Mouse (Mus musculus) thymus, postnatal 10 days (tissue): Measurements from ENCODE around the gene Armc7.
A peak's percentile ranks its signal among the peaks of the same experiment; 100 is the strongest.
"Not testable (repeated sequence)": the region's sequence is repeated elsewhere in the genome, so short reads cannot be mapped to it uniquely, and the experiment has no call there.

Experiments
- DNase-seq, 2 experiments: peaks; one replicate each; pipeline ENCODE4 v3.0.0; 2021; ENCODE audit warnings: low spot score in 2 of 2

Gene Armc7

DNA sequence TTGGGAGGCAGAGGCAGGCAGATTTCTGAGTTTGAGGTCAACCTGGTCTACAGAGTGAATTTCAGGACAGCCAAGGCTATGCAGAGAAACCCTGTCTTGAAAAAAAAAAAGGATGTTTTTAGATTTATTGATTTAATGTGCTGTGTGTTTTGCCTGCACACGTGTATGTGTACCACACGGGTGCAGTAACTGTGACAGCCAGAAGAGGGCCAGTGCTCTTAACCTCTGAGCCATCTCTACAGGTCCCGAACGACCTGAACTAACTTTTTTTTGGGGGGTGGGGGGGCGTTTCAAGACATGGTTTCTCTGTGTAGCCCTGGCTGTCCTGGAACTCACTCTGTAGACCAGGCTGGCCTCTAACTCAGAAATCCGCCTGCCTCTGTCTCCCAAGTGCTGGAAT lies 20.6 kb upstream of the Armc7 start:
- not testable (repeated sequence) for DNase-seq

- no peak for DNase-seq
These were observed 19.8 kb upstream of the Armc7 start for GRCm38 (mm10) chr11:115455619-115456018.

GRCm38 (mm10) chr11:115456182-115456581 lies 19.3 kb upstream of the Armc7 start:
- DNase-seq, result no peak

DNA sequence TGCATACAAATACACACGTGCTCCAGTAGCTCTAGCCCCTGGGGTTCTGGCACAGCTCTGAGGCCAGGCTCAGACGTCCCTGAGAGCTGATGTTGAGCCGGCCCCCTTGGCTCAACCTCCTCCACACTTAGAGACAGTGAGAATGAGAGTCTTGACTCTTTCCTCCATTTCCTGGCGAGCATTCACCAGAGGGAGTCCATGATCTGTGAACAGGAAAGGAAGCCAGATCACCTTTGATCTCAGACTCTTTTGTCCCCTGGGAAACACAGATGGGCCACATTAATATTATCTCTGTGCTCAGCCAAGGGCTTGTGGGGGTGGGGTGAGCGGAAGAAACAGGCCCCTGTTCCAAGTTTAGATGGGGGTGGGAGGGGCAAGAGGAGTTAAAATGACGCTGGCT lies 18.1 kb upstream of the Armc7 start:
- DNase-seq, result no peak

GRCm38 (mm10) chr11:115460976-115461375 lies 14.5 kb upstream of the Armc7 start:
- no peak for DNase-seq

- DNase-seq, result peak; percentile 67 to 75
These were observed 13.6 kb upstream of the Armc7 start for GRCm38 (mm10) chr11:115461846-115462242.

DNA sequence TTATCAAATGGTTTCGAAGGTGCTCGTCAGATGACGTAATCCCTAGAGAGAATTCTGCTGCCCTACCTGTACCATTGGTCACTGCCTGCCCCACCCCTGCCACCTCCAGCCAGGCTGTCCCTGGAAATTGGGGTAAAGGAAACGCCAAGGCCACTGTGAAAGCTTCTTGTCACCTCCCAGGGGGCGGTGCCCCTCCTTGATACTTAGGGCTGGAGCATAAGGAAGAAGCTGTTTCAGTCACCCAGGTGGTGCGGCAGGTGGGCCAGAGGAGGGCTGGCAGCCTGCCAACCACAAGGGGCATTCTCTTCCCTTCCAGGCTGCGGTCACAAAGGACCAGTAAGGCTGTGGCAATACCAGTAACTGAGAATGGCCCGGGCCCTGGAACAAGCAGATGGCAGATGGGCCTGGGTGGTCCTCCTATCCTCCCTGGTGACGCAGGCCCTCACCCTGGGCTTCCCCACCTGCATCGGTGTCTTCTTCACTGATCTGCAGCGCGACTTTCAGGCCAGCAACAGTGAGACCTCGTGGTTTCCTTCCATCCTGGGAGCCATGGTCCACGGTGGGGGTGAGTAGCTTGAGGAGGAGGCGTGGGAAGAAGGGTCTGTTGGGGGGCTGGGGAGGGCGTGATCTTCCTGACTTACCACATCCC lies 13.1 kb upstream of the Armc7 start, which contains the start of gene Slc16a5:
Slc16a5 (plus strand) TSS at position 232 of the 649 bp plus-strand sequence.
- DNase-seq, result peak; percentile 77 to 83

- peak; percentile 68 to 72 for DNase-seq
These were observed 12.1 kb upstream of the Armc7 start for GRCm38 (mm10) chr11:115463397-115463796.

DNA sequence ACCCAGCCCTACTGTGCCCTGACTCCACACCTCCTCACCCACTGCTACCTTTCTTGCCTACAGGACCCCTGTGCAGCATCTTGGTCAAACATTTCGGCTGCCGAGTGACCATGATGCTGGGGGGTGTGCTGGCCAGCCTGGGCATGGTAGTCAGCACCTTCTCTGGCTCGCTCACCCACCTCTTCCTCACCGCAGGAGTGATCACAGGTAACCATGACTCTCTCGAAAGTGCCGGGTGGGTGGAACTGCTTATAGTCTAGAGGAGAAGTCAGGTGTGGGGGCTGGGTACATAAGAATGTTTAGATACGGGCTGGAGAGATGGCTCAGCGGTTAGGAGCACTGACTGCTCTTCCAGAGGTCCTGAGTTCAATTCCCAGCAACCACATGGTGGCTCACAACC lies 10.6 kb upstream of the Armc7 start:
- DNase-seq, result peak; percentile 48

DNA sequence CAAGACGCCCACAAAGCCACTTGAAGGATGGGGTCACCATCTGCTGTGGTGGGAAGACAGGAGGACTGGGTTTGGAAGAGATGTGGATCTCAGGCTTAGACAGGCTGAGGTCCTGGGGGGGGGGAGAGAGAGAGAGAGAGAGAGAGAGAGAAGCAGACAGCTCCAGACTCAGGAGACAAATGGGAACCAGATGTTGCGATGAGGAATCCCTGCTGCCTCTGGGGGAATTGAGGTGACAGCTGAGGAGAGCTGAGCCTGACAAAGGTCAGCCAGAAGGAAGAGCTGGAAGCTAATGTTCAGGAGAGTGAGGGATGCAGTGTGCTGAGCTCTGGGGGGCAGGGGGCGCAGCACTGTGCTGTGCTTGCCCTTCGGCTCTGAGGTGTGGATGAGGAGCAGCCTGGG lies 8.2 kb upstream of the Armc7 start:
- DNase-seq, result no peak

- DNase-seq, result no peak
These were observed 3.3 kb upstream of the Armc7 start for GRCm38 (mm10) chr11:115472183-115472582.

- peak; percentile 92 to 96 for DNase-seq
These were observed 1.7 kb upstream of the Armc7 start for GRCm38 (mm10) chr11:115473626-115474275.

GRCm38 (mm10) chr11:115475758-115476237 lies 331 bp downstream of the Armc7 start:
- DNase-seq, result no peak

GRCm38 (mm10) chr11:115476630-115477029 lies 1.2 kb downstream of the Armc7 start:
- DNase-seq, result not testable (repeated sequence)

DNA sequence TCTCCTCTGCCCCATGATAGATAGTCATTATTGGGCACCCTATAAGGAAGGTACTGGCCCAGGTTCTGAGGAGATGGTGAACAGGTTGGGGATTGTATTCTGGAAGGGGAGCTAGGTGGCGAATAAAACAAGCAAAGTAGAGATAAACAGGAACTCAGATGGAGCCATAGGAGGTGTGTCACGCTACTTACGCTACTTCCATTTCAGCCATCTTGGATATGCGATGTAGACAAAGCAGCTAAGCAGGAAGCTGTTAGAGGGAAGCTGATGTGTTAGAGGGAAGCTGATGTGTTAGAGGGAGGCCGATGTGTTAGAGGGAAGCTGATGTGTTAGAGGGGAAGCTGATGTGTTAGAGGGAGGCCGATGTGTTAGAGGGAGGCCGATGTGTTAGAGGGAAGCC lies 1.9 kb downstream of the Armc7 start:
- not testable (repeated sequence) for DNase-seq

GRCm38 (mm10) chr11:115478296-115478938 lies 3.0 kb downstream of the Armc7 start:
- no peak for DNase-seq

DNA sequence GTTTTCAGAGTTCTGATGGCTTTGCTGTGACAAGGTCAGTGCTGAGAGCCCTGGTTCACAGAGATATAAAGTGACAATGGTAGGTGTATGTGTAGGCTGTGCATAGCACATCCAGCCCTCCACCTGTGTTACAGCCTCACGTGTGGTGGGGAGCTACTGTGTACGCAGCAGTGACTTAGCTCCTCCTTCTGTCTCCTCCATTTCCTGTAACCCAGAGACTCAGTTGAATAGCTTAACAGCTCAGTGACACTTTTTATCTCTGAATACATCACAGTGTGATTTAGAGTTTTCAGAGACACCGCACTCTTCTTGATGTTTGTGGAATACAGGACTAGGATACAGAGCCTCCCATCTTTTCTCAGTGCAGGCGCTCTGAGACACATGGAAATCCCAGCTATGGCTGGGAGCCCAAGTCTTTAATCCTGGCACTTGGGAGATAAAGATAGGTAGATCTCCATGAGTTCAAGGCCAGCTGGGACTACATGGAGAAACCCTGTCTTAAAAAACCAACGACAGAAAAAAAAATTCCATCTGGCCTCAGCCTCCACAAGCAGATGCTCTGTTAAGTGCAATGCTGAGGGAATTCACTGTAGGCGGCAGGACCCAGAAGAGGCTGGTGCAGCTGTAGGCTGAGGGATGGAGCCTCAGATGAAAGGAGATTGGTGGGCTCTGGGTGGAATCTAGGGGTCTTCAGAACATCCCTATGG lies 6.2 kb downstream of the Armc7 start:
- DNase-seq, result peak; percentile 59

- DNase-seq, result no peak
These were observed 7.8 kb downstream of the Armc7 start for GRCm38 (mm10) chr11:115483278-115483677.

DNA sequence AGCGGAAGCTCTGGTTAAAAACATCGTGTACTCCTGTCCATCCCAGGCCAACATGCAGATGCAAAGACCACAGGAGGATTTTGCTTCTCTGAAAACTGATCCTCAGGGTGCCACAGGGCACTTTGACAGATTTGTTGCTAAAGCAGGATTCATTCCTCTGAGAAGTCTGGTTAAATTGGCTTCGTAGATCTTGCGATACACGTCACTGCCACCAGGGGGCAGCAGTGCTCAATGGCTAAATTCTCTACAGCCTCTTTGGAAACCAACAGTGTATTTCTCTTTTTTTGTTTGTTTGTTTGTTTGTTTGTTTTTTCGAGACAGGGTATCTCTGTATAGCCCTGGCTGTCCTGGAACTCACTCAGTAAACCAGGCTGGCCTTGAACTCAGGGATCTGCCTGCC lies 8.3 kb downstream of the Armc7 start:
- peak; percentile 53 to 82 for DNase-seq

GRCm38 (mm10) chr11:115485155-115485554 lies 9.7 kb downstream of the Armc7 start:
- DNase-seq, result no peak

DNA sequence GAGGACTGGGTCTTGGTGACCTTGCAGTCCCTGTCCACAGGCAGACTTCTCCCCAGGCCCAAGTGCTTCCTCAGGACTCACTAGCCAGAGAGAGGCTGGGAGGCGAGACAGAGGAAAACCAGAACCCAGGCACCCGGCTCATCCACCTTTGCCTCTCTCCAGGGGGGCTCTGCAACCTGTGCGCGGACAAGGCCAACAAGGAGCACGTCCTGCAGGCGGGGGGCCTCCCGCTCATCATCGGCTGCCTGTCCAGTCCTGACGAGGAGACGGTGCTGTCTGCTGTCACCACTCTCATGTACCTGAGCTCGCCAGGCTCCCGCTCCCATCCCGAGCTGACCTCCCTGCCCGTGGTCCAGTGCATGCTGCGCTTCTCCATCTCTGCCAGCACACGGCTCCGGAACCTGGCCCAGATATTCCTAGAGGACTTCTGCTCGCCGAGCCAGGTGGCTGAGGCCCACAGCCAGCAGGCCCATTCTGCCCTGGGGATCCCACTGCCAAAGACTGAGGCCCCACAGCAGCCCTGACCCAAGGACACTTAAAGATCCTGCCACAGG lies 13.2 kb downstream of the Armc7 start:
- DNase-seq, result no peak
